Mouse (Mus musculus) limb, embryonic 12.5 days (tissue): ENCODE results near the gene Krtap4-13. TPM values are rescaled to one million over a fixed set of nuclear protein-coding genes. Genes with fewer than 3 reads are reported as not detected.
"Not testable (repeated sequence)": the region's sequence is repeated elsewhere in the genome, so short reads cannot be mapped to it uniquely, and the experiment has no call there.

ENCODE experiments used
- ATAC-seq: fragments of 200-750 bp; cut with Nextera tagmentation; 2 replicates; pipeline ENCODE4 v1.8.0; 2017; ENCODE audit warnings: low read depth, moderate TSS enrichment; ENCODE audit not compliant: insufficient number of reproducible peaks, insufficient read depth, low FRiP score, low TSS enrichment
- H3K27ac ChIP-seq: fragments of 300-500 bp; sonication (generic); 2 replicates; pipeline ENCODE4 v1.5.1; 2016; ENCODE audit warnings: mild to moderate bottlenecking, moderate library complexity
- H3K27me3 ChIP-seq: fragments of 300-500 bp; sonication (generic); 2 replicates; pipeline ENCODE4 v1.6.1; 2016; ENCODE audit warnings: mild to moderate bottlenecking, moderate library complexity
- H3K36me3 ChIP-seq: fragments of 300-500 bp; sonication (generic); 2 replicates; pipeline ENCODE4 v1.6.1; 2016; ENCODE audit warnings: mild to moderate bottlenecking, moderate library complexity
- H3K4me1 ChIP-seq: fragments of 300-500 bp; sonication (generic); replicated peaks from 2 replicates; pipeline ENCODE4 v1.6.1; 2016
- H3K4me2 ChIP-seq: fragments of 300-500 bp; sonication (generic); 2 replicates; pipeline ENCODE4 v1.6.1; 2016; ENCODE audit warnings: mild to moderate bottlenecking, moderate library complexity
- H3K4me3 ChIP-seq: fragments of 300-500 bp; sonication (generic); replicated peaks from 2 replicates; pipeline ENCODE4 v1.5.1; 2016; ENCODE audit warnings: mild to moderate bottlenecking
- H3K9ac ChIP-seq: fragments of 300-500 bp; sonication (generic); replicated peaks from 2 replicates; pipeline ENCODE4 v1.6.1; 2016; ENCODE audit warnings: mild to moderate bottlenecking, moderate library complexity
- H3K9me3 ChIP-seq: fragments of 300-500 bp; sonication (generic); 2 replicates; pipeline ENCODE4 v1.6.1; 2016; ENCODE audit warnings: mild to moderate bottlenecking, moderate library complexity
- WGBS: fragments of 180-500 bp; shearing (Covaris S2); methylation state at CpG from one replicate; pipeline ENCODE4 v1.1.7; 2016; 5-methylcytosine and 5-hydroxymethylcytosine counted together
- polyA plus RNA-seq: library from polyadenylated mRNA; unstranded; fragments of >200 nt; fragmentation: Nextera tagmentation; extraction: Ambion mirVana; gene quantifications from 2 replicates; pipeline ENCODE4 v1.2.1, GENCODE M21; 2016

Krtap4-13 gene
- polyA plus RNA-seq, 1 experiment from 2014 or later, result not detected

- not testable (repeated sequence) for H3K4me2 ChIP-seq, H3K36me3 ChIP-seq, H3K4me3 ChIP-seq, H3K9me3 ChIP-seq, H3K27ac ChIP-seq, ATAC-seq, H3K4me1 ChIP-seq, H3K27me3 ChIP-seq, H3K9ac ChIP-seq
Measured at GRCm38 (mm10) chr11:99784900-99785299, 24.8 kb downstream of the Krtap4-13 start, which contains the start of gene Krtap4-9. TSS of gene Krtap4-9 (plus strand) at chr11:99785200.

GRCm38 (mm10) chr11:99780604-99781003 lies 29.1 kb downstream of the Krtap4-13 start, which contains the start of gene Krtap4-8:
TSS of gene Krtap4-8 (minus strand) at chr11:99780704.
- no peaks in the 10 kb centered on the region for H3K9me3 ChIP-seq
- WGBS, result 93% methylated on average over 2 of the region's 2 CpGs
- H3K27ac ChIP-seq, result no peak within 1 kb of the TSS
- H3K4me1 ChIP-seq, result no peaks in the 10 kb centered on the region; the same call in 1 of the 2 replicates
- no peak within 1 kb of the TSS for H3K9ac ChIP-seq
- no peak within 1 kb of the TSS for H3K4me2 ChIP-seq
- no peaks in the 10 kb centered on the region for H3K27me3 ChIP-seq
- H3K4me3 ChIP-seq, result no peak within 1 kb of the TSS
- no peak for ATAC-seq
- no peaks in the 10 kb centered on the region for H3K36me3 ChIP-seq

GRCm38 (mm10) chr11:99778401-99778800 lies 31.3 kb downstream of the Krtap4-13 start:
- no peaks in the 10 kb centered on the region for H3K9me3 ChIP-seq
- H3K4me3 ChIP-seq, result no peak overlapping the region
- H3K36me3 ChIP-seq, result no peaks in the 10 kb centered on the region
- H3K4me1 ChIP-seq, result no peaks in the 10 kb centered on the region; the same call in 1 of the 2 replicates
- WGBS, result 58% methylated on average over 7 of the region's 7 CpGs
- H3K27me3 ChIP-seq, result no peaks in the 10 kb centered on the region
- no peak overlapping the region for H3K9ac ChIP-seq
- H3K4me2 ChIP-seq, result no peak overlapping the region
- no peak overlapping the region for H3K27ac ChIP-seq
- ATAC-seq, result no peak

GRCm38 (mm10) chr11:99772813-99773212 lies 36.9 kb downstream of the Krtap4-13 start, which contains the start of gene Gm11595:
TSS of gene Gm11595 (minus strand) at chr11:99772913.
- not testable (repeated sequence) for H3K27me3 ChIP-seq, H3K9ac ChIP-seq, H3K4me2 ChIP-seq, H3K36me3 ChIP-seq, H3K27ac ChIP-seq, H3K4me3 ChIP-seq, ATAC-seq, H3K4me1 ChIP-seq, H3K9me3 ChIP-seq

GRCm38 (mm10) chr11:99768410-99768809 lies 41.3 kb downstream of the Krtap4-13 start:
- no peaks in the 10 kb centered on the region for H3K27me3 ChIP-seq
- 82% methylated on average over 2 of the region's 2 CpGs for WGBS
- no peak for ATAC-seq

More at GRCm38 (mm10) chr11:99768410-99768809, 41.3 kb downstream of the Krtap4-13 start:
- Histone ChIP-seq H3K27ac (no peak overlapping the region), H3K4me2 (no peak overlapping the region), H3K36me3 (no peaks in the 10 kb centered on the region), H3K9me3 (no peaks in the 10 kb centered on the region), H3K9ac (no peak overlapping the region), H3K4me3 (no peak overlapping the region), H3K4me1 (no peaks in the 10 kb centered on the region)

Other genes starting within 250 kb of the Krtap4-13 start
- gene Krtap3-1, start 243.3 kb downstream of the Krtap4-13 start, polyA plus RNA-seq, result not detected in 2 replicates
- not detected in 2 replicates for gene Krtap1-5, start 228.9 kb downstream of the Krtap4-13 start, polyA plus RNA-seq
- gene Krtap1-4, start 226.2 kb downstream of the Krtap4-13 start, polyA plus RNA-seq, result not detected in 2 replicates
- gene Krtap1-3, start 218.6 kb downstream of the Krtap4-13 start, polyA plus RNA-seq, result not detected in 2 replicates
- not detected in 2 replicates for gene Krtap9-3, start 211.8 kb downstream of the Krtap4-13 start, polyA plus RNA-seq
- not detected in 2 replicates for gene Gm11938, start 206.6 kb downstream of the Krtap4-13 start, polyA plus RNA-seq
- not detected in 2 replicates for gene Gm11937, start 199.7 kb downstream of the Krtap4-13 start, polyA plus RNA-seq
- not detected in 2 replicates for gene Krtap2-4, start 195.0 kb downstream of the Krtap4-13 start, polyA plus RNA-seq
- not detected in 2 replicates for gene Gm11562, start 189.5 kb downstream of the Krtap4-13 start, polyA plus RNA-seq
- not detected in 2 replicates for gene Krtap4-1, start 181.7 kb downstream of the Krtap4-13 start, polyA plus RNA-seq
- gene Krtap4-2, start 174.8 kb downstream of the Krtap4-13 start, polyA plus RNA-seq, result not detected in 2 replicates
- not detected in 2 replicates for gene Krtap4-7, start 165.8 kb downstream of the Krtap4-13 start, polyA plus RNA-seq
- gene Gm11555, start 159.7 kb downstream of the Krtap4-13 start, polyA plus RNA-seq, result not detected in 2 replicates
- gene Gm11563, start 150.9 kb downstream of the Krtap4-13 start, polyA plus RNA-seq, result not detected in 2 replicates
- gene Krtap4-6, start 143.9 kb downstream of the Krtap4-13 start, polyA plus RNA-seq, result not detected in 2 replicates
- not detected in 2 replicates for gene Gm14190, start 119.2 kb downstream of the Krtap4-13 start, polyA plus RNA-seq
- not detected in 2 replicates for gene Gm14180, start 75.6 kb downstream of the Krtap4-13 start, polyA plus RNA-seq
- not detected in 2 replicates for gene Gm11595, start 37.0 kb downstream of the Krtap4-13 start, polyA plus RNA-seq
- not detected in 2 replicates for gene Krtap4-8, start 29.2 kb downstream of the Krtap4-13 start, polyA plus RNA-seq
- not detected in 2 replicates for gene Krtap4-9, start 24.7 kb downstream of the Krtap4-13 start, polyA plus RNA-seq
- gene Gm11596, start 16.4 kb downstream of the Krtap4-13 start, polyA plus RNA-seq, result not detected in 2 replicates
- not detected in 2 replicates for gene Gm11569, start 11.0 kb downstream of the Krtap4-13 start, polyA plus RNA-seq
- gene Gm11554, start 5.4 kb downstream of the Krtap4-13 start, polyA plus RNA-seq, result not detected in 2 replicates
- not detected in 2 replicates for gene Gm11564, start 5.8 kb upstream of the Krtap4-13 start, polyA plus RNA-seq
- gene 2300003K06Rik, start 28.2 kb upstream of the Krtap4-13 start, polyA plus RNA-seq, result not detected in 2 replicates
- not detected in 2 replicates for gene Krtap4-16, start 41.7 kb upstream of the Krtap4-13 start, polyA plus RNA-seq
- not detected in 2 replicates for gene Gm11568, start 48.0 kb upstream of the Krtap4-13 start, polyA plus RNA-seq
- gene Gm11559, start 54.6 kb upstream of the Krtap4-13 start, polyA plus RNA-seq, result not detected in 2 replicates
- gene Krtap9-1, start 63.5 kb upstream of the Krtap4-13 start, polyA plus RNA-seq, result not detected in 2 replicates
- not detected in 2 replicates for gene Gm11567, start 69.3 kb upstream of the Krtap4-13 start, polyA plus RNA-seq
- not detected in 2 replicates for gene Krtap31-1, start 98.0 kb upstream of the Krtap4-13 start, polyA plus RNA-seq
- gene Gm11565, start 104.9 kb upstream of the Krtap4-13 start, polyA plus RNA-seq, result not detected in 2 replicates
- not detected in 2 replicates for gene Krtap31-2, start 126.4 kb upstream of the Krtap4-13 start, polyA plus RNA-seq
- not detected in 2 replicates for gene Krtap9-5, start 138.6 kb upstream of the Krtap4-13 start, polyA plus RNA-seq
- gene Krtap29-1, start 169.2 kb upstream of the Krtap4-13 start, polyA plus RNA-seq, result not detected in 2 replicates
- not detected in 2 replicates for gene Krtap16-1, start 176.7 kb upstream of the Krtap4-13 start, polyA plus RNA-seq
- 1.4 and 1.9 TPM in 2 replicates for gene Krtap17-1, start 184.1 kb upstream of the Krtap4-13 start, polyA plus RNA-seq
- not detected in 2 replicates for gene Krt33a, start 206.3 kb upstream of the Krtap4-13 start, polyA plus RNA-seq
- 0.18 and 0.27 TPM in 2 replicates for gene Krt33b, start 220.0 kb upstream of the Krtap4-13 start, polyA plus RNA-seq
- gene Krt34, start 231.7 kb upstream of the Krtap4-13 start, polyA plus RNA-seq, result not detected in 2 replicates
- not detected in 2 replicates for gene Krt31, start 240.7 kb upstream of the Krtap4-13 start, polyA plus RNA-seq